Mouse (Mus musculus) limb, embryonic 14.5 days (tissue): ENCODE measurements around the gene Ppm1j. TPM values are rescaled to one million over a fixed set of nuclear protein-coding genes. Genes with fewer than 3 reads are reported as not detected.
A peak's percentile ranks its signal among the peaks of the same experiment; 100 is the strongest.

Experiments used
- ATAC-seq: fragments of 200-750 bp; cut with Nextera tagmentation; 2 replicates; pipeline ENCODE4 v1.8.0; 2017; ENCODE audit warnings: low read depth, moderate number of reproducible peaks, moderate TSS enrichment; ENCODE audit not compliant: low FRiP score
- DNase-seq: peaks from one replicate; pipeline ENCODE4 v3.0.0-alpha.2; 2015; ENCODE audit warnings: low spot score
- H3K27ac ChIP-seq: fragments of 300-500 bp; sonication (generic); replicated peaks from 2 replicates; pipeline ENCODE4 v1.5.1; 2014; ENCODE audit warnings: low read depth, mild to moderate bottlenecking, low read length, moderate library complexity, mixed read lengths
- H3K27me3 ChIP-seq: fragments of 300-500 bp; sonication (generic); 2 replicates; pipeline ENCODE4 v1.6.1; 2014; ENCODE audit warnings: low read length, mixed read lengths; ENCODE audit not compliant: control insufficient read depth, insufficient read depth
- H3K36me3 ChIP-seq: fragments of 300-500 bp; sonication (generic); 2 replicates; pipeline ENCODE4 v1.6.1; 2014; ENCODE audit warnings: mild to moderate bottlenecking, low read length, moderate library complexity, mixed read lengths; ENCODE audit not compliant: control insufficient read depth, insufficient read depth
- H3K4me1 ChIP-seq: fragments of 300-500 bp; sonication (generic); 2 replicates; pipeline ENCODE4 v1.6.1; 2014; ENCODE audit warnings: antibody characterized with exemption, low read length, mixed read lengths; ENCODE audit not compliant: control insufficient read depth, insufficient read depth
- H3K4me2 ChIP-seq: fragments of 300-500 bp; sonication (generic); replicated peaks from 2 replicates; pipeline ENCODE4 v1.6.1; 2014; ENCODE audit warnings: low read depth, mild to moderate bottlenecking, low read length, moderate library complexity; ENCODE audit not compliant: severe bottlenecking
- H3K4me3 ChIP-seq: fragments of 300-500 bp; sonication (generic); replicated peaks from 2 replicates; pipeline ENCODE4 v1.5.1; 2014; ENCODE audit warnings: low read length
- H3K9ac ChIP-seq: fragments of 300-500 bp; sonication (generic); 2 replicates; pipeline ENCODE4 v1.6.1; 2014; ENCODE audit warnings: mild to moderate bottlenecking, low read depth, low read length, moderate library complexity; ENCODE audit not compliant: severe bottlenecking
- H3K9me3 ChIP-seq: fragments of 300-500 bp; sonication (generic); 2 replicates; pipeline ENCODE4 v1.6.1; 2016; ENCODE audit warnings: low read length; ENCODE audit not compliant: control insufficient read depth
- POLR2A ChIP-seq: fragments of 200-500 bp; IDR thresholded peaks from 2 replicates; pipeline ENCODE4 v1.8.0; 2012; ENCODE audit warnings: inconsistent platforms, mild to moderate bottlenecking, moderate library complexity, borderline replicate concordance; ENCODE audit not compliant: insufficient read depth, insufficient read length; ENCODE audit errors: extremely low read depth
- whole genome bisulfite sequencing: fragments of 180-500 bp; shearing (Covaris S2); extraction: QIAGEN DNeasy Blood & Tissue Kit; methylation state at CpG from one replicate; pipeline ENCODE4 v1.1.7; 2014; 5-methylcytosine and 5-hydroxymethylcytosine counted together
- polyA plus RNA-seq, 2 experiments: library from polyadenylated mRNA; depleted of rRNA in 1 of 2; stranded (reverse) in 1 of 2; unstranded in 1 of 2; fragments of >200 nt; fragmentation: Nextera tagmentation in 1 of 2; extraction: Ambion mirVana in 1 of 2; gene quantifications; 2 replicates each; pipeline versions ENCODE4 v1.2.1 to v1.2.3; 2012 to 2014

Ppm1j gene
- polyA plus RNA-seq, 2 experiments, result 4.4 to 6.5 TPM

- Histone ChIP-seq H3K4me3 (peak overlapping the region; percentile 74), H3K36me3 (peaks cover 37% of the 10 kb centered on the region), H3K9ac (peak overlapping the region; percentile 73), H3K4me1 (peaks cover 51% of the 10 kb centered on the region), H3K4me2 (peak overlapping the region; percentile 81), H3K27me3 (no peaks in the 10 kb centered on the region), H3K9me3 (no peaks in the 10 kb centered on the region), H3K27ac (peak overlapping the region; percentile 83)
- no peak for TF ChIP-seq POLR2A
- peak; percentile 35 for ATAC-seq
- peak; percentile 76 for DNase-seq
- WGBS, result 7% methylated on average over 6 of the region's 6 CpGs
Measured at GRCm38 (mm10) chr3:104790401-104790937, 9.6 kb downstream of the Ppm1j start.

- 28% methylated on average over 4 of the region's 4 CpGs for WGBS
- ATAC-seq (no peak), DNase-seq (no peak)
- Histone ChIP-seq H3K9ac (peak overlapping the region; percentile 73), H3K27ac (peak overlapping the region; percentile 83), H3K4me3 (peak overlapping the region; percentile 74), H3K9me3 (no peaks in the 10 kb centered on the region), H3K4me1 (peaks cover 56% of the 10 kb centered on the region), H3K4me2 (peak overlapping the region; percentile 81), H3K36me3 (peaks cover 43% of the 10 kb centered on the region), H3K27me3 (no peaks in the 10 kb centered on the region)
- TF ChIP-seq POLR2A, result no peak
Measured at GRCm38 (mm10) chr3:104791017-104791416, 10.2 kb downstream of the Ppm1j start.

- TF ChIP-seq POLR2A, result no peak
Measured at GRCm38 (mm10) chr3:104791671-104792070, 10.8 kb downstream of the Ppm1j start.

GRCm38 (mm10) chr3:104792360-104793270, 11.8 kb downstream of the Ppm1j start:
- Histone ChIP-seq H3K9ac (no peak overlapping the region), H3K27ac (no peak overlapping the region), H3K4me3 (no peak overlapping the region), H3K9me3 (no peaks in the 10 kb centered on the region), H3K36me3 (peaks cover 59% of the 10 kb centered on the region), H3K27me3 (no peaks in the 10 kb centered on the region), H3K4me1 (peaks cover 57% of the 10 kb centered on the region), H3K4me2 (0 out of 2 replicates have a peak overlapping the region, but pooled peaks have one; percentile 3)
- 57% methylated on average over 15 of the region's 15 CpGs for WGBS
- TF ChIP-seq POLR2A, result no peak
- DNase-seq, result no peak
- ATAC-seq, result no peak

More at GRCm38 (mm10) chr3:104791671-104792070, 10.8 kb downstream of the Ppm1j start:
- no peaks in the 10 kb centered on the region for H3K9me3 ChIP-seq
- WGBS, result 85% methylated on average over 8 of the region's 8 CpGs
- H3K9ac ChIP-seq, result no peak overlapping the region
- peaks cover 49% of the 10 kb centered on the region for H3K36me3 ChIP-seq
- H3K27ac ChIP-seq, result peak overlapping the region; percentile 83; the same call in 1 of the 2 replicates
- peak overlapping the region; percentile 74; the same call in 1 of the 2 replicates for H3K4me3 ChIP-seq
- ATAC-seq, result no peak
- no peak for DNase-seq
- H3K27me3 ChIP-seq, result no peaks in the 10 kb centered on the region
- H3K4me2 ChIP-seq, result peak overlapping the region; percentile 81
- peaks cover 57% of the 10 kb centered on the region for H3K4me1 ChIP-seq
